Mouse (Mus musculus) olfactory bulb, adult 2 months (tissue): Measurements from ENCODE around the gene Sec61b. TPM values are rescaled to one million over a fixed set of nuclear protein-coding genes. Genes with fewer than 3 reads are reported as not detected.

Experiments
- H3K27ac ChIP-seq: fragments of 200-500 bp; 2 replicates; pipeline ENCODE4 v1.5.1; 2012; ENCODE audit warnings: low read depth, low read length; ENCODE audit not compliant: insufficient read depth
- H3K4me1 ChIP-seq: fragments of 200-500 bp; 2 replicates; pipeline ENCODE4 v1.6.1; 2012; ENCODE audit warnings: low read length; ENCODE audit not compliant: control insufficient read depth, insufficient read depth
- H3K4me3 ChIP-seq: fragments of 200-500 bp; 2 replicates; pipeline ENCODE4 v1.5.1; 2012; ENCODE audit warnings: mild to moderate bottlenecking, low read depth, low read length, moderate library complexity; ENCODE audit not compliant: insufficient read depth
- CTCF ChIP-seq: fragments of 200-500 bp; IDR thresholded peaks from 2 replicates; pipeline ENCODE4 v1.5.1; 2012; ENCODE audit warnings: low read depth, mild to moderate bottlenecking, low read length, moderate library complexity; ENCODE audit not compliant: insufficient read depth
- POLR2A ChIP-seq: fragments of 200-500 bp; IDR thresholded peaks from 2 replicates; pipeline ENCODE4 v1.6.1; 2012; ENCODE audit warnings: mild to moderate bottlenecking, low read depth, low read length, moderate library complexity; ENCODE audit not compliant: insufficient read depth
- WGBS: fragments of 180-500 bp; shearing (Covaris S2); methylation state at CpG from one replicate; pipeline ENCODE4 v1.1.7; 2018; 5-methylcytosine and 5-hydroxymethylcytosine counted together
- polyA plus RNA-seq: library from polyadenylated mRNA; stranded (reverse); fragments of >200 nt; gene quantifications from 2 replicates; pipeline ENCODE4 v1.2.4, GENCODE M21; 2012; ENCODE audit warnings: low replicate concordance; ENCODE audit not compliant: missing spikeins, insufficient read depth, insufficient read length

The Sec61b gene
- not detected in 2 replicates for polyA plus RNA-seq

- WGBS: under 1% methylated on average over 58 of the region's 58 CpGs
- Histone ChIP-seq H3K4me3 (peak within 1 kb of the TSS; percentile 70), H3K27ac (peak within 1 kb of the TSS; percentile 97), H3K4me1 (peaks cover 2% of the 10 kb centered on the region; the same call in 1 of the 2 replicates)
- TF ChIP-seq POLR2A (peak; percentile 83), CTCF (no peak)
Measured at GRCm38 (mm10) chr4:47473968-47474729, at the start of gene Sec61b, which contains the start of gene Alg2. Sec61b (plus strand) TSS chr4:47474658. Alg2 (minus strand) TSS chr4:47474333.

DNA sequence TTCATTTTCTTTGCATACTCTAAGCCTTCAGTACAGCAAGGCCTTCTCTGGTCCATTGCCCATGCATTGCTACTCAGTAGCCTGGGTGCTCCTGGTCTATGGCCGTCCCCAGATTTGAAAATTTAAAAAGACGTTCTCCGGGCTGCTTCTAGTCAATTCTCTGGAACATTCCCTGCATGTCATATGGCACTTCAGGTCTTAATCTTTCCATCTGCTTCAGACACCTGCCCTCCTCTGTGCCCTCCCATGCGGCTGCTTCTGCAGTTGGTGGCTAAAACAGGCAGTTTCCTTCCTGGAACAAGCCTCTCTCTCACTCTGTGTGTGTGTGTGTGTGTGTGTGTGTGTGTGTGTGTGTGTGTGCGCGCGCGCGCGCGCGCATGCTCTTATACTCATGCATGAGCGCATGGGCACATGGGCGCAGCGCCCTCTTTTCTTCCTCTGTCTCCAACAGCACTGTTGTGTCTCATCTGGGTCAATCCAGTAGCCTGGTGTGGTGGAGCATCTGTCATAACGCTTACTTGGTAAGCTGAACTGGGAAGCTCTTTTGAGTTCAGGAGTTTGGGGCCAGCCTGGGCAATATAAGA lies 49.1 kb upstream of the Sec61b start:
- TF ChIP-seq POLR2A (no peak), CTCF (no peak)
- Histone ChIP-seq H3K27ac (no peak overlapping the region), H3K4me3 (no peak overlapping the region), H3K4me1 (no peaks in the 10 kb centered on the region)
- WGBS: 94% methylated on average over 16 of the region's 16 CpGs

GRCm38 (mm10) chr4:47427606-47428005 lies 46.9 kb upstream of the Sec61b start:
- TF ChIP-seq POLR2A (no peak), CTCF (no peak)
- H3K4me1 ChIP-seq: no peaks in the 10 kb centered on the region
- H3K27ac ChIP-seq: no peak overlapping the region
- WGBS: 87% methylated on average over 3 of the region's 3 CpGs
- no peak overlapping the region for H3K4me3 ChIP-seq

- Histone ChIP-seq H3K27ac (no peak overlapping the region), H3K4me1 (no peaks in the 10 kb centered on the region), H3K4me3 (no peak overlapping the region)
- no peak for TF ChIP-seq CTCF
- 60% methylated on average over 6 of the region's 6 CpGs for WGBS
Measured at GRCm38 (mm10) chr4:47430557-47430956, 43.9 kb upstream of the Sec61b start.

DNA sequence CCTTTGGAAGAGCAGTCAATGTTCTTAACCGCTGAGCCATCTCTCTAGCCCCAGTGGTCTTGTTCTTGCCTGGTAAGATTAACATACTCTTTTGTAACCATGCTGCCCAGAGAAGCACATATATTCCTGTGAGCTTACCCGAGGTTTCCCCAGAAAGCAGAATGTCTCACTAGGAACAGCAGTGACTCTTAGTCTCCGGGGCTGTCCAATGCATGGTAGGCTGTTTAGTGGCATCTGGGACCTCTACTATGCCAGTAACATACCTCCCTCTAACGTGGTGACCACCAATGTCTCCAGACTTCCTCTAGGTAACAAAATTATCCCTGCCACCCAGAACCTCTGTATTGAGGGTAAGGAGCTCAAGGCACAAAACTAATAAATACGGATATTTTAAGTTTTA lies 43.4 kb upstream of the Sec61b start:
- Histone ChIP-seq H3K27ac (no peak overlapping the region), H3K4me1 (no peaks in the 10 kb centered on the region), H3K4me3 (no peak overlapping the region)
- TF ChIP-seq POLR2A (no peak), CTCF (no peak)
- 89% methylated on average over 5 of the region's 5 CpGs for WGBS

GRCm38 (mm10) chr4:47432766-47433165 lies 41.7 kb upstream of the Sec61b start:
- no peak overlapping the region for H3K4me3 ChIP-seq
- H3K4me1 ChIP-seq: peaks cover 4% of the 10 kb centered on the region
- 93% methylated on average over 7 of the region's 7 CpGs for WGBS
- TF ChIP-seq CTCF (no peak), POLR2A (no peak)
- H3K27ac ChIP-seq: no peak overlapping the region

DNA sequence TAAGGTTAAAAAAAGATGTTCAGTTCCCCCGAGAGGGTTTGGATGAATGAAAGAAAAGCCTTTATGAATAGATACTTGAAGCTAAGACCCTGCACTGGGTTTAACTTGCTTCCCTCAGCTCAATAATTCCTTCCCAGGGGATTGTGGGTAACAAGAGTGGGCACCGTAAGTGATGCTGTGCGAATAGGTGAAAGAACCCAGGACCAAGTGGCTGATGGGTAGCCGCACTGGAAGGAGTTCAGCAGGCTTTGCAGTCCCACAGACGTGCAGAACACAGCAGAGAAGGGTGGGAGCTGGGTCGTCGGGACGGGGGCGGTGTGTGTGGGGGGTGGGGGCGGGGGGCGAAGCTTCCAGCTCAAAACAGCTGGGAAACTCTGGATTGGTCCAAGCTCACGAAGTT lies 39.3 kb upstream of the Sec61b start:
- no peak for TF ChIP-seq POLR2A
- TF ChIP-seq CTCF: no peak
- Histone ChIP-seq H3K4me3 (no peak overlapping the region), H3K4me1 (peaks cover 7% of the 10 kb centered on the region), H3K27ac (no peak overlapping the region)
- WGBS: 76% methylated on average over 12 of the region's 12 CpGs

DNA sequence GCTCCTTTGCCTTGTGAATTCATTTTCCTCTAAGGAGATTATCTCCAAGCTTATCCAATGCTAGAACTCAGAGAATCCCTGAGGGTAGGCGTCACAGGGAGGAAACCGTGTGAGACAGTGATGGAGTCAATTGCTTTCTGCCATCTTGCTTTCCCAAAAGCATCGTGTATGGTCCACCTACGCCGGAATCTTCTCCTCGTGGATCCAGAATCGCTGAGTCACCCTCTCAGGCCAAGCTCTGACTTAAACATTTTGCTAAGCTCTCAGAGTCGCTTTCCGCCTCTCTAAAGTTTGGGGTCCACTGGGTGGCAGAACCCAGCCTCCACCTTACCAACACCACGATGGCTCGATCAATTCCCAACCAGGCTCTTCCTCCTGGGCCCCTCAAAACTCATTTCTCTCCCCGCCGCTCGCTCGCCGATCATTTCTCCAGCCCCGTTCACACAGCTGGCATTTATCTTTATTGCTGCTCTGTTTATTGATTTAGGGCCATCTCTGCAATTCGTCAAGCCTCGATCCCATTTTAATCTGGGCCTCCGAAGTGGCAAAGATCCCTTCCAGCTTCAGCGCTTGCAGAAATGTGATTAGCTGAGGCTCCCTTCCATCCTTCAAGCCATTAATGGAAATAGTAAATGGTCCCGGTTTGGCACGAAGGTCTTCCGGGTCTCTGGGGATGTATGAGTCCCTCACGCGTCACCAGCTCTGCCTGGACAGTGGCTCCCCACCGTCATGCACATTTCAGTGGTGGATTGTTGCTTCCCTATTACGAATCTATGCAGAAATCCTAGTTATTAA lies 38.7 kb upstream of the Sec61b start:
- 87% methylated on average over 28 of the region's 28 CpGs for WGBS
- TF ChIP-seq POLR2A: no peak
- no peak for TF ChIP-seq CTCF
- Histone ChIP-seq H3K27ac (no peak overlapping the region), H3K4me1 (peaks cover 7% of the 10 kb centered on the region), H3K4me3 (no peak overlapping the region)
